Mouse (Mus musculus): ENCODE results near the gene Litaf.
"Not testable (repeated sequence)": the region's sequence is repeated elsewhere in the genome, so short reads cannot be mapped to it uniquely, and the experiment has no call there.

The Litaf gene

DNA sequence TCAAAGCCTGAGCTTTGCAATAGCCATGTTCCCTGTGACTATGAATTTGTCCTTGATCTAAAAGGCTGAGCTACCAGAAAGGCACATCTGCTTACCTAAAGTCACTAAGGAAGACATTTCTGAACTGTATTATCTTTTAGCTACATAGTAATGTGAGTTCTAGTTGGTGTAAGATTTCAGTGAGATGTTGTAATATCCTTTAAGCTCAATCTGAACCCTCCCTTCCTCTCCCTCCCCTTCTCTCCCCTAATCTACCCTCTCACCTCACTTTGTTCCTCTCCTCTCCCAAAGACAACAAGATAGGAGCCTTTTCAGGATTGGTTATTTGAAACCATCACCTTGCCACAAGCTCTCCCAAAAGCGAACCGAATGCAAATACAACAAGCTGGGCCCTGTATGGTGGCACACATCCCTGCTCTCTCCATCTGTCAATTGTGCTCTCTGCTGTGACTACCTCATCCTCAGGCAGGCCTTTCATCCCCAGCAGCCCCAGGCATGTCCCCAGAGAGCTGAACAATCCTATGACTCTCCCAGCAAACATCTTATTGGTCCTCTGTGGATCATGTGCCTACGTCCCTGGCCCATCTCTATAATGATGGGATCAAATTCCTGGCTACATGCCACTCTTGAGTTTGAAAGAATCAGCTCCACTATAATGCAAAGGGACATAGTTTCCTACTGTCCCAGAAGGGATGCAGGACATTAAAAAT is 44.4 kb downstream of the Litaf start:
- no peak for DNase-seq

DNA sequence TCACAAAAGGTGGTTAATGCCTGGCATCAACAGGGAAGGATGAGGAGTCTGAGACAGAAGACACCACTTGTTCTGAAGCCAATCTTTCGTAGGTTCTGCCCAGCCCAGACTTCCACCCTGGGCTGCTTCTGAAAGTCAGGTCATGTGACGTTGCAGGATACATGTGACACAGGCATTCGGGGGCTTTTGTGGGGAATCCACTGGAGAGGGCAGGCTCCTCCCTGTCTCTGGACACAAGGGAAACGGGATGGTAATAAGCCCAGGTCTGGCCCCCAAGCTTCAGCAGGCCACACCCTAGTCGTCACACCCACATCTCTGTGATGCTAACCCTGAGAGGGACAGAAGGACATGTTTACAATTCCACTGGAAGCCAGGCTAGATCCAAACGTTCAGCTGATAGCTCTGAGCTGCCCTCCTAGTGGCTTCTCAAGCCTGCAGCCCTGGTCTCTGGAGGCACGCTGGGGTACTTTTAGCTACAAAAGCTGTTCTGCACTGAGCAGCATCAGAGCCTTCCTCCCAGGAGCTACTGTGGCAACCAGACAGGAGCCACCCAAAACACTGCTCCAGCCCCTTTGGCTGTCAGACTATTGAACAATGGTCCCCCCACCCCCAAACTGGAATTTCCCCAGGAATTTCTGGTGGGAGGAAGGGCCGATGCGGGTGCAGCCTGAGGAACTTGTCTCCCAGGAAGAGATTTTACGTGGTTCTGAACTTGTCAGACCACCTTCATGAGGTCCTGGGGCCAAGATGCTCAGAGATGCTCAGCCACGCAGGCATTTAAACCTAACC is 48.0 kb downstream of the Litaf start:
- no peak for DNase-seq

DNA sequence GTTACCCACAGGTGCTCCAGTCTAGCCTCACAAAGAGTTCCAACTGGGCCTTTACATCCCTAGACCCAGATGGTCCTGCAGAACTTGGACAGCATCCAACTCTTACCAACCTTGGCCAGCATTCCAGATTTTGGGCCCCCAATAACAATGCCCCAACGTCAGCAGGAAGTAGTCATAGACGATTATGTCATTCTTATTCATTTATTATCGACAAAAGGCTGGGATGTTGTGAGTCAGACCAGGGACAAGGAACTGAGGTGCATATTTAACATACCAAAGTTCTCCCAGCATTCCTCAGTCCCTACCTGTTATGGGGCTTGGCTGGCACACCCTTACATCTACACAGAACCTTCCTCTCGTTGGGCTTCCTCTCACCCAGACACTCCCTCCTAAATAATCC is 49.6 kb downstream of the Litaf start:
- no peak for DNase-seq

DNA sequence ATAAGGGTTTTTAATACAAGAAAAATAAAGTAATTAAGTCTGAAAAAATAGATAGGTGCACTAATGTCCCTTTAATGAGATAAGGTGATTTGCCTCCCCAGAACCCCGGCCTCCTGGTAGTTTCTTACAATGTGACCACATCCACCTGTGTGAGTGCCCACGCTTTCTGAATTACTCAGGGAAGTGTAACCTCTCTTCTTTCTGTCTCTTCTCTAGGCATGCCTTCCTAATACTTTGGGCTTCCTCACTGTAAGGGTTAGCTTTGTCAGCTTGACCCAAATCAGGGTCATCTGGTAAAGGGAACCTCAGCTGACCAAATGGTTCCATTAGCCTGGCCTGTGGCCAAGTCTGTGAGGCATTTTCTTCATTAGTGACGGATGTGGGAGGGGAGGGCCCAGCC is 51.5 kb downstream of the Litaf start:
- DNase-seq: no peak

DNA sequence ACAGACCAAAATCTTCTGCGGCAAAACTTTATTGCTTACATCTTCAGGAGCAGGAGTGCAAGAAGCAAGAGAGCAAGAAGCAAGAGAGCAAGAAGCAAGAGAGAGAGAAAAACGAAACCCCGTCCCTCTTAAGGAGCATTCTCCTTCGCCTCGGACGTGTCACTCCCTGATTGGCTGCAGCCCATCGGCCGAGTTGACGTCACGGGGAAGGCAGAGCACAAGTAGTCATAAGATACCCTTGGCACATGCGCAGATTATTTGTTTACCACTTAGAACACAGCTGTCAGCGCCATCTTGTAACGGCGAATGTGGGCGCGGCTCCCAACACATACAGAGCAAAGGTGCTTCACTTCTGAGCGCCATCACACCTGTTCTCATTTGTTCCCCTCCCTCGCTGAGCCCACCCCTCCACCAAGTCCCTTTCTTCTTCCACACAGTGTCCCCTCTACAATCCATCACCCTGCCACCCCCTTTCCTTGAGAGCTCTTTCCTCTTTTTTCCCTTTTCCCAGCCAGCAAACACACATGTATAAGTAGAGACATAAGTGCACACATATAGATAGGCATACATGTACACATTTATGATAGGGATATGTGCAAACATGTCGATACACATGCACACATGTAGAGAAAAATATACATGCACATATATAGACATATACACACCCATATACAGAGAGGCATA is 52.4 kb downstream of the Litaf start:
- DNase-seq: not testable (repeated sequence)

DNA sequence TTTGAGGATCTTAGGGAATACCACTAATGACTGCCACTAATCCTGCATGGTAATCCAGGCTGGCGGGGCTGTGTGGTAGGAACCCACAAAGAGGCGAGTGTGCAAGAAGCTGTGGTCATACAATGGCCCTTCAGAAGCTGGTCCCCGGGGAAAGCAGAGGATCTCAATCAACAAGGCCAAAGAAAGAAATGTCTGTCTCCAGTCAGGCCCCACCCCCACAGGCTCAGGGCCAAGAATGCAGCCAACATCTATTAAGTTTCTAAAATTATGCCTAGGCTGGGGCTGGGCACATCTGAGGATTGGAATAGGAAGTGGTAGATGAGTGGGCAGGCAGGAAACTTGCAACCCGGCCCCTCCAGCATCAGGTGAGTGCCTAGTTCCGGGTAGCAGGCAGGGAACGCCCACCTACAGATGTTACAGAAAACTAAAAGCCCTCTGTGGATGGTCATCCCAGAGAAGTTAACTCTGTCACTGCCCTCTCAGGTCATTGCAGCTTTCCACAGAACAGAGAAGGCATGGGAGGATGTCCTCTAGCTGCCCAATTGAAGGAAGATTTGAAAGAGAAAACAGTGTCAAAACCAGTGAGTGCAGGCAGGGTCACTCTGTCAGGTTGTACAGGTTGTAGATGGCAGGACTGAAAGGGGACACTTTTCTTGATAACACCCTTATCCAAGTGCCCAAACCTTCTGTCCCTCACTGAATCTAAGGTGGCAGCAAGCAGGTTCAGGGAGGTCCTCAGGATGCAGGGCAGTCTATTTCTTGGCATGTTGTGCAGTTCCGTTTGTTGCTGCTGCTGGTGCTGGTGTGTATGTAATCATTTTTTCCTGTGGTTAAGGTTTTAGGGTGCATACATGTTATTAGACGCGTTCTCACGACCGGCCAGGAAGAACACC is 53.1 kb downstream of the Litaf start:
- peak; percentile 53 to 60 for DNase-seq

DNA sequence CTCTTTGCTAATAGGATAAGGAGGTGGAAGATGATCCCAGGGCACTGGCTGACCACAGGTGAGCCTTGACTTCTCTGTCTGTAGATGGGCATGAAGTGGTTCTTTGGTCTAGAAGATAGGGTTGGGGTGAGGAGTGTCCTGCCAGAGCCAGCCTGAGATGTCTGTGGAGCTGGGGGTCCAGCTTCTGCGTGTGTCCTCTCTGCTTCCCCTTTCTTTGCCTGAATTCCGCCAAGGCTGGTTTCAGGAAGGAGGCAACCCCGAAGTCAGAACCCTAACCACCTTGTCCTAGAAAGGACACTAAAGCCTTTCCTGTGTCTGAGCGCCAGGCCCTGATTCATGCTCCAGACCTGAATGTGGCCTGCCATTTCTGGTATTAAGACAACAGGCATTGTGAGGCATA is 54.0 kb downstream of the Litaf start:
- DNase-seq: no peak

DNA sequence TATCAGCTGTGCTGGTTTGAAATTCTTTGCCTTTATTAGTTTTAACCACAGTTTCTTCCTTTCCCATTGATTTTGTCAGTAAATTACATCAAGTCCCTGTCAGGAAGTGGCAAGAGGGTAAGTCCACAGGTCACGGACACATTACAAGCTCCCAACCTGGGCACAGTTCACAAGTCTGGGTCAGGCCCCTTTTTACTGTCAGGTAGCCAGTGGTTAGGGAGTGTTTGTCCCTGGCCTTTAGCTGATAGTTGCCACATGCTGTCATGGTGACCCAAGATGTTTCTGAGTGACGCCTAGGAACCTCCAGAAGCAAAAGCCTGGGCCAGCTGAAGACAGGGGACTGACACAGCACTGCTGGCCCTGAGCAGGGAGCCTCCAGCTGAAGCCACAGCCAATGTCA is 54.8 kb downstream of the Litaf start:
- DNase-seq: no peak

DNA sequence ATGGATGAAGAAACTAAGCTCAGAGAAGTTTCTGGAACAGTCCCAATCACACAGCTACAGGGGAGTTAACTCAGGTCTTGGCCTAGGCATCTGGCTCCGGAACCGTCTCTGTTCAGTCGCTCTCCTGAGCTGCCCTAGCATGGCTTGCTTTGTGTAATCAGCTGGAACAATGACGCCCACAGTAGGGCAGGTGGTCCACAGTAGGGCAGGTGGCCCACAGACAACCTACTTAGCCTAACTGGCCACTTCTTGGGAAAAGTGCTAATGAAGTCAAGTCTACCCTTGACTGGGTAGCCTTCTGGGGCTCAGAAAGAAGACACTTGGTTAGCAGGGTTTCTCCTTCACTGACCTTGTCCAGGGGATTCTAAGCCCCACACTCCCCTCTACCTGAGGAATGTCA is 55.7 kb downstream of the Litaf start:
- DNase-seq: no peak

DNA sequence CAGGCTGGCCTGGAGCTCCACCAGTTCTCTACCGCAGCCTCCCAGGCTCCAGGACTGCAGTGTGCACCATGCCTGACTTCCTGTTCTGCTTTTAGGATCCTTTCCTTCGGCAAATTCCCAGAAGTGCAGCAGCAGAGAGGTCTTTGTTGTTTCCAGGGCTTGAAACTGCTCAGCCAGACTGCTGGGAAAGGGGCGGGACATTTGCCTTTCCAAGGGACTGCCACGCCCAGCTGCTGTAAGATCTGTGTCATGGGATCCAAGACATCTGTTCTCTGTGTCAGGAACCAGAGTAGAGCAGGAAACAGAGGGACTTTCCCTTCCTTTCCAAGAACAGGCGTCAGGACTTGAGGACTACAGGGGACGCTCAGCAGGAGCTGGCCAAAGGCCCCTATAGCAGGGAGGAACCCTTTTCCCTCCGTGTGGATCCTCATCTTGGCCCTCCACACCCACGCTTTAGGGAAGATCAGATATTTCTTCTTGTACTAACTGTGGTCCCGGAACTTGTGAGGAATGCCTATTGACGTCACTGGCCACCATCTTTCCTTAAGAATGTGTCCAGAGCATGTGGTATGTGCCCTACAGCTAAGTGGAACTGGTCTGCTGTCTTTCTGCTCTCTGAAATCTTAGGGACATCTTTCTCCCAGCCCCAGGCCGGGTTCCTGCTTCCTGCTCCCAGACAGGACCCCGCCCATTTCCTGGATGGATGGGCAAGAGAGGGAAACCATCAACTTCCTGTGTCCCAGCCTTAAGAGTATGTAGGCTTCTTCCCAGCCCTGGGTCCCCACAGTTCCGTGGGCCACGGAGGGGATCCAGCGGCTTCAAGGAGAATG is 57.6 kb downstream of the Litaf start:
- DNase-seq: no peak

DNA sequence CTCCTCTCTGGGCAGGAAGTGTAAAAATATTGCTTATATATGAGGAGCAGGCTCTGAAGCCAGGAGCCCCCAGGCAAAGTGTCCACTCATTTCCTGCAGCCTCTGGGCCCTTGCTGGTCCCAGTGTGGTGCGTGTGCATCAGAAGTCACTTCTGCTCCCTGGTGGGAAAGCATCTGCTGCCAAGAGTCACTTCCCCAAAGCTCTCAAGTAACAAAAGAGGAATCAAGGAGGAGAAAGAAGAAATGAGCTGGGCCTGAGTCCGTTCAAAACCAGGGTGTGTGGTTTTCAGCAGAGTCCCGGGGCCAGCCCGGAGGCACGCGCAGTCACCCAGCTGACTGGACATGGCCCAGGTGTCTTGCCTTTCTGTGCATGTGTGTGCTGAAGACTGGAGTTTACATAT is 59.9 kb downstream of the Litaf start:
- DNase-seq: peak; percentile 17 to 25

DNA sequence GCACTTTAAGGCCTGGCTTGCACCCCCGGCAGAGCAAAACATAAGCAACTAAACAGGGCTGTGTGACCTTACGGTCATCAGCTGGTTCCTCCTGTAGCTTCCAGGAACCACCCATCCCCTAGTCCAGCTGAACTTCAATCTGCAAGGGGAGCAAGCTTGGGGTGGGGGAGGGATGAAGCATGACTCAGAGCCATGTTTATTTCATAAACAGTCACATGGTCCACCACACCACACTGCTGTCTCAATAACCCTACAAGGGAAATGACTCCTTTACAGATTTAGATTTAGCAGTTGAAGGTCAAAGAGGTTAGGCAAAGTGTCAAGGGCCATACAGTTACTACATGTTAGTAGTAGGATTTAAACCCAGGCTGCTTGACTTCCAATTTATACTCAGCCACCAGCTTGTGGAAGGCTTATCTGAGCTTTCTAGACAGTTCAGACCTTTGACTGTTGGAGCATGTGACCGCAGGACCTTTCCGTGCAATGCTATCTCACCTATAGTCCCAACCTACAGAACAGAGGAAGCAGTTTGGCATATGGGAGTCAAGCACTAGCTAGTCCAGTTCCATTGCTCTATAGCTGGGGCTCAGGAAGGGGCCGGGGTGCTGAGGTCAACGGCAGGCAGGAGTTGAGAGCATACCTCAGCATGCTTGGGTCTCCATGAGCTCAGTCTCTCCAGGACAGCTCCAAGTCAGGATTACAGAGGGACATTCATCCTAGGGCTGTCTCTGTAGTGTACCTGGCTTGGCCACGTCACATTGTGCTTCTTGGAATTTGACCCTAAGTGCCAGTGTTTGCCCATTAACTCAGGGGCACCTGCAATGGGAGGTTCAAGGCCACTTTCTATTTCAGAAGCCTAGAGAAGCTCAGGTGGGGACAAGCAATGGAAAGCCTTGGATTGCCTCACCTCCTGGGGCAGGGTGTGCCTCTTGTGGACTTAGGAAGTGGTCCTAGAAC is 64.0 kb downstream of the Litaf start:
- DNase-seq: no peak

DNA sequence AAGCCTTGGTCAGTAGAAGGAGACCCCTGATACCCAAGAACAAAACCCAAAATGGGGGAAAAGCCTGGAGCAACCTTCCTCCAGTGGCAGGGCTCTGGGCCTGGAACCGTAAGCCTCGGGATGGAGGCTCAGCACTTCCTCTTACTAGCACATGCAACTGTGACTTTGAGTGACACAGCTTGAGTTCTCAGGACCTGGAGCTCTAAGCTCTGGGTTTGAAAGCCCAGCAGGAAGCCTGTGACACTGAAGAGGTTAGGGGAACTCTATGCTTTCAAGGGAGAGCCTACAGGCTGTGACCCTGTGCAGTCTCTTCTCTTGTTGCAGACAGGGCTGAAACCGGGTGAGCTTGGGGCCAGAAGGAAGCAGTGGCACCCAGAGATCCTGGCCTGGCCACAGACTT is 66.1 kb downstream of the Litaf start:
- no peak for DNase-seq

DNA sequence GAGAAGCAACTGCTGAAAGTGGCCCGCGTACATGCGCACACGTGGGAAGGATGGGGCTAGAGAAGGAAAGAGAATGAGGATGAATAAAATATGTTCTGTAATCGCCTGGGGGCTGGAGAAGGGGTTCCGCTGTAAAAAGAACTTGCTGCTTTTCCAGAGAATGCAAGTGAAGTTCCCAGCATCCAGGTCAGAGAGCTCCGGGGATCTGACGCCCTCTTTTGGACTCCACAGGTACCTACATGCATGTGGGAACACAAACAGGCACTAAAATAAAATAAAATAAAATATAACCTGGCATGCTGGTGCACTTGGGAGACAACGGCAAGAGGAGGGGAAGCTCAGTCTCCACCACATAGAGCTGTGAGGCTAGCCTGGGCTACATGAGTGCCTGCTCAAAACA is 67.7 kb downstream of the Litaf start:
- DNase-seq: no peak

DNA sequence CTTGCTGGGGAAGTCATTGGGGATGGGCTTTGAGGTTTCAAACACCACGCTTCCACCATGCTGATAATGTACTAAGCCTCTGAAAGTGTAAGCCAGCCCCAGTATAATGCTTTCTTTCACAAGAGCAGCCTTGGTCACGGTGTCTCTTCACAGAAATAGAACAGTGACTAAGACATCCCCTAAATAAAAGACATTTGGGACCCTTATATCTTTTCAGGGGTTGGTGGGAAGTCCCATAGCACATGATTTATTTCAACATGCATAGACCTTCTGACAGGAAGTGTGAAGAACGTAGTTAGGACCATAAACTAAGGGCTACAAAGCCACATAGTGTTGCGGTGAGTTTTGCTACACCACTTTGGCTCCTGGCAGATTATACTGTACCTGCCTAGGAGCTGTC is 69.4 kb downstream of the Litaf start:
- no peak for DNase-seq

DNA sequence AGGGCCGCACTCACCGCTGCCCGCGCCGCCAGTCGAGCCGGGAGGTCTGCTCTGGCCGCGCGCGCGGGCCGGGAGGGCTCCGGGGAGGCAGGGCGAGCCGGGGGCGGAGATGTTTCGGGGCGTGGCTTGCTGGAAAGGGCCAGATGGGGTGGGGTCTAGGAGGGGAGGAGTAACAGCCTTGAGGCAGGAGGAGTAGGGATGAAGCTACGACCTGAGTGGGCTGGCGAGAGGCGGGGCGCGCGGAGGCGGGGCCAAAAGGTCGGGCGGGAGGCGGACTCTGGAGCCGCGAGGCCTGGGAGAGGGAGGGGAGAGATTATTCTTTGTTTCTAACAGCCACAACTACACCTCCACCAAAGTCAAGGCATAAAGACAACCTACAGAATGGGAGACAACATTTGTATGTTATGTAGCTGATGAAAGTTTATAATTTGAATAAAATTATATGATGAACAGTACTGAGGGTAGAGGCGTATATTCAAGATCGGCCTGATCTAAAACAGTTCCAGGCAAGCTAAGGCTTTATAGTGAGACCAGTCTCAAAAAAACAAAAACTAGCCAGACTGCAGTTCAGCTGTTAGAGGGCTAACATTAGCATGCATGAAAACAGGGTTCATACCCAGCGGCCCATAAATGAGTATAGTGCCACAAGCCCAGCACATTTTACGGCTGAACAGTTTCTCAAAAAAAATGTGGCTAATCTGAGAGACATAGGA is 72.8 kb downstream of the Litaf start:
- DNase-seq: peak; percentile 91 to 92

DNA sequence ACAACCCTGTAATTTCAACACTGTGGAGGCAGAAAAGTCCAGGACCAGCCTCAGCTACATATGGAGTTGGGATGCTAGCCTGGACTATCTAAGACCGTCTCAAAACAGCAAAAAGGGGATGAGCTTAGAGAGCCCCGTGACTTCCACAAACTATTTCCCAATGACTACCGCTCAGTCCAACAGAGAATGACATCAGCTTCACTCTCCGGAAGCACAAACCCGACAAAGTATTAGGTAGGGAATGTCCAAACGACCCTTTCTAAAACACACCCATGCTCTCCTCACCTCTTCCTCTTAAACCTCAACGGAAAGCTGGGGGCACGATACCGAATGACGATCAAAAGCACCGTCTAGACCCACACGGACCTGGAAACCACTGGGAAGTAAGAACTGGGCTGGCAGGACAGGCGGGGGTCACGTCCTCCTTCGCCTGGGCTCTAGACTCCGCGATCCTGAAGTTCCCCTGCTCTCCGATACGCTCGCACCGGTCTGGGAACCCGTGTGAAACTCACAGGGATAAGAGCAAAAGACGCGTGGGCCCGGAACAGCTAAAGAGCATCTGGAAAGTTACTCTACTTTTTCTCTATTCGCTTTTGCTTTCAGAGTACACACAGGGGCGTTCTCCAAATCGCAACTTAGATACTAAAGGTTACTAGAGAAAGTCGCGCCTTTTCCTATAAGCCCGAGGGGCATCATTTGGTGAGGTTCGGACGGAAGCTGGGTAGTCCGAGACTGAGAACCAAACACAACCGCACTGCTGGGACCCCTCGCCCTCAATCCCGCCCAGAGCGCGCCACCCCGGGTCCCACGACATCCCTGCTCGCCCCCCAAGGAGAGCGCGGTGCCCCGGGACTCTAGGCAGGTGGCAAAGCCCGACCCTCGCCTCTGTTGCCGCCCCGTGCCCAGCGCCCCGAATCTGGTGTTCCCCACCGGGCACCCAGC is 73.6 kb downstream of the Litaf start:
- DNase-seq: peak; percentile 47 to 54

DNA sequence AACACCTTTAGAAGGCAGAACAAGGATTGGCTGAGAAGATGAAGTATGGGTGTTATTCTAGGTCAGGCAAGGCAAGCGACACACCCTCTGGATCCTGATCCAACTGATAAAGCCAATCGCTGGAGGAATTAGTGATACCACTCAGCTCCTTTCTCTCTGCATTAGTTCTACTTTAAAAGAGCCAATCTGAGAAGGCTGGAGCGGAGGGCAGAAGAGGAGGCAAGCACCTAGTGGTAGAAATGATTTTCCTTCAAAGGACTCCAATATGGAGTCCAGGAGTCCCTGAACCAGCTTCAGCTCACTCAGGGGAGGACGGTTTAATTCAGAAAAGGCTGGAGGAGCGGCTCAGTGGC is 74.2 kb downstream of the Litaf start:
- DNase-seq: peak in 1 of 2 experiments; percentile 34

DNA sequence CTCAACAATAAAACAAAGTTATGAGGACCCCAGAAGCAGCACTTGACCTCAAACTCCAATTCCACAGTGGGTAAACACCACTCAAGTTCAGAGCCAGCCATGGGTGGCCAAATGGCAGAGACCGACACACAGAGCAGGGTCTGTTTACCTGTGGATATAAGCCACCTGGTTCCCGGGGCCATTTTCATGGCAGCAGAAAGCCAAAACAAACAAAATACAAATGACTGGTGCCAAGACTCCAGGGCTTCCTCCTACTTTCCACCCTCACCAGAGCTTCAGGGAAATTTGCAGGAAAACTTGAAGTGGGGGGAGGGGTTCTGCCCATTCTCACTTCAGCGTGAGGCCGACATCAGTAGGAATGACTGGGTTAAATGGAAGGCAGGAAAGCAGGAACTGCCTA is 75.2 kb downstream of the Litaf start:
- no peak for DNase-seq

All from B cell, adult 2 months (primary cell).